Mouse (Mus musculus) brown adipose tissue, adult 24 weeks (tissue): ENCODE results near the gene 4921524J17Rik. TPM values are rescaled to one million over a fixed set of nuclear protein-coding genes. Genes with fewer than 3 reads are reported as not detected.

Source experiments
- H3K27ac ChIP-seq: fragments of 200-500 bp; replicated peaks from 2 replicates; pipeline ENCODE4 v1.5.1; 2012; ENCODE audit warnings: low read depth, mild to moderate bottlenecking, low read length
- H3K4me1 ChIP-seq: fragments of 200-500 bp; 2 replicates; pipeline ENCODE4 v1.6.1; 2012; ENCODE audit warnings: low read length, mixed read lengths; ENCODE audit not compliant: control insufficient read depth, insufficient read depth, insufficient read length
- H3K4me3 ChIP-seq: fragments of 200-500 bp; 2 replicates; pipeline ENCODE4 v1.5.1; 2012; ENCODE audit warnings: low read depth, mild to moderate bottlenecking, low read length, moderate library complexity; ENCODE audit not compliant: insufficient read depth
- polyA plus RNA-seq: library from polyadenylated mRNA; stranded (reverse); fragments of >200 nt; gene quantifications from 2 replicates; pipeline ENCODE4 v1.2.4, GENCODE M21; 2012; ENCODE audit not compliant: missing spikeins, insufficient read depth, insufficient read length

Gene 4921524J17Rik
- polyA plus RNA-seq, 1 experiment, result 15.3 TPM

DNA sequence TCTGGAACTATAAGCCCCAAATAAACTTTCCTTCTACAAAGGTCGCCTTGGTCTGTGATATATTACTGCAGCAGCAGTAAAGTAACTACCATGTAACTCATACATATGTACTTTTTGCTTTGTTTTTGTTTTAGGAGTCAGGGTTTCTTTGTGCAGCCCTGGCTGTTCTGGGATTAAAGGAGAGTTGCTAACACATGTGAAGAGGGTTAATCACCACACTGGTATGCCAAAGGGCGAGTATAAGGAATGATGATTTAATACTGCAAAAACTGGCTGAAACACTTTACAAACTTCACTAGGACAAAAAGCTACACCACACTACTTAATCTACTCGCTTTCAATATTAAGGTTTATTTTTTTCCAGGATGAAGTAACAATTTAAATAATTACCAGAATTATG is 24.1 kb downstream of the 4921524J17Rik start:
- no peak overlapping the region for H3K4me3 ChIP-seq
- H3K27ac ChIP-seq, result no peak overlapping the region
- no peaks in the 10 kb centered on the region; the same call in 1 of the 2 replicates for H3K4me1 ChIP-seq

DNA sequence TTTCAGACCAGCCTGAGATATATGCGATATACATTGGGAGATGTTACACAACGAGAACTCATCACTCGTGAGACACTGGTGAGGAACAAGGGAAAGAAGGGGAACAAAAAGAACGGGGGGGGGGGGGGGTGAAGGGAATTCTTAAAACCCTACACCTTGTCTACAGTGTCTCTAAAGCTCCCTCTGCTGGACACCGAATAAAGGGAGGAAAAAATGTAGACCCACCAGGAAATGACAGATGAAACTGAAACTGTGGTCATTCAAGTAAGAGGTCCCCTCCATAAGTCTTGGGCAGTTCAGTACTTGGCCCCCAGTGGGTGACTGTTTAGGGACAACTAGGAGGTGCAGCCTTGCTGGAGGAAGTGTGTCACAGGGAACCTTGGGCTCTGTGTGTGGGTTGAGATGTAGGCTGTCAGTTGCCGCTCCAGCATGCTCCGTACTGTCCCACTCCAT is 24.6 kb downstream of the 4921524J17Rik start:
- no peak overlapping the region for H3K4me3 ChIP-seq
- no peaks in the 10 kb centered on the region for H3K4me1 ChIP-seq
- no peak overlapping the region for H3K27ac ChIP-seq

DNA sequence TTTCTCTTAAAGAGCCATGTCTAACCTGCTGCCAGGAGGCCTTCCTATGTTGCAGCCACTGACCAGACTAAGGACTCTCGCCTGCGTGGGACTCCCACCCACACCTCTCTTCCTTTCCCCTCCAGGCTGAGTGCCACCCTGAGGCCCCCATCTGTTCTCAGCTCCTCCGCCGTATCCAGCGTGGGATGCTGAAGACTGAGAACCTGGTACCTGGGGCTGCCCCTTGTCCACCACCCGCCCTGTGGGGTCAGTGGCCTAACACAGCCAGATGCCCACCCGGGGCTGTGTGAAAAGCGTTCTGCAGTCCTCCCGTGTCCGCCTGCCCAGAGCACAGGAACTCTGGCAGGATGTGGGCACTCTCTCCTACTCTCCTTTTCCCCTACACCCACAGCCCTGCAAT is 26.7 kb downstream of the 4921524J17Rik start:
- no peak overlapping the region for H3K4me3 ChIP-seq
- no peaks in the 10 kb centered on the region for H3K4me1 ChIP-seq
- no peak overlapping the region for H3K27ac ChIP-seq

- no peak overlapping the region for H3K27ac ChIP-seq
- H3K4me1 ChIP-seq, result no peaks in the 10 kb centered on the region
- H3K4me3 ChIP-seq, result no peak overlapping the region
Measured at GRCm38 (mm10) chr8:85405418-85405817, 27.2 kb downstream of the 4921524J17Rik start.

GRCm38 (mm10) chr8:85398548-85398947 is 34.1 kb downstream of the 4921524J17Rik start:
- Histone ChIP-seq H3K27ac (no peak overlapping the region), H3K4me1 (no peaks in the 10 kb centered on the region), H3K4me3 (no peak overlapping the region)

- Histone ChIP-seq H3K27ac (no peak overlapping the region), H3K4me3 (no peak overlapping the region), H3K4me1 (no peaks in the 10 kb centered on the region)
Measured at GRCm38 (mm10) chr8:85397508-85397907, 35.1 kb downstream of the 4921524J17Rik start.

GRCm38 (mm10) chr8:85396432-85397079 is 36.1 kb downstream of the 4921524J17Rik start:
- H3K4me1 ChIP-seq, result no peaks in the 10 kb centered on the region
- H3K27ac ChIP-seq, result no peak overlapping the region
- no peak overlapping the region for H3K4me3 ChIP-seq

DNA sequence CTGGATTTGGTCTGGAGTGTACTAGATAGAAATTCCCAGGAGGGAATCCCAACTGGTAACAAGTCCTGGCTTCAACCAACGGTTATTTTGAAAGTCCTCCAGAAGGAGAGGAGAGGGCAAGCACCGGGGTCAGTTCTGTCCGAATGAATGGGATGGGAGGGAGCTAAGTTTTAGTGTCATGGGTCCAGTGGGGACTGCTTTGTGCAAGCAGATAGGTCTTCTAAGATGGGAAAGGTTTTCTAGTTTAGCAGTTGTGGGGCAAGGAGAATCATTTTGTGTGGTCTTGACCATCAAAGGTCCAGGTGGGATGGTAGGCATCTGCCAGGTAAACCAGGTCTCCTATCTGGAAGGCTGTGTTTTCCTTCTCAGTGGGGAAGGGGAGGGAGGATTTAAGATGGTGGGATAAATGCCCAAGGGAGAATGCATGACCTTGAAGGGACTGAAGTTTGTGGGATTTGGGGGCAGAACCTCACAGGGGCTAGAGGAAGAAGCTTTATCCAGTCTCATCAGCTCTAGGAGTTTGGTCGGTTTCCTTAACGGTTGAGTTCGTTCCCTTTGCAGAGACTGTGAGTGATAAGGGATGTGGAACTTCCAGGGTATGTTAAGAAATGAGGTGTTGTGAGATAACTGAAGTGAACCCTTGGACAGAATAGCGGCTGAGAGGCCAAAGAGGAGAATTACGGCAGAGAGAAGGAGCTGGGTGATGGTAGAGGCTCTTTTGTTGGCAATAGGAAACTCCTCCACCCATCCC is 36.8 kb downstream of the 4921524J17Rik start:
- H3K27ac ChIP-seq, result no peak overlapping the region
- no peak overlapping the region for H3K4me3 ChIP-seq
- H3K4me1 ChIP-seq, result no peaks in the 10 kb centered on the region

- Histone ChIP-seq H3K27ac (no peak overlapping the region), H3K4me3 (no peak overlapping the region), H3K4me1 (no peaks in the 10 kb centered on the region)
Measured at GRCm38 (mm10) chr8:85395017-85395416, 37.6 kb downstream of the 4921524J17Rik start.

- Histone ChIP-seq H3K4me1 (no peaks in the 10 kb centered on the region), H3K4me3 (no peak overlapping the region), H3K27ac (no peak overlapping the region)
Measured at GRCm38 (mm10) chr8:85393199-85393598, 39.4 kb downstream of the 4921524J17Rik start.

DNA sequence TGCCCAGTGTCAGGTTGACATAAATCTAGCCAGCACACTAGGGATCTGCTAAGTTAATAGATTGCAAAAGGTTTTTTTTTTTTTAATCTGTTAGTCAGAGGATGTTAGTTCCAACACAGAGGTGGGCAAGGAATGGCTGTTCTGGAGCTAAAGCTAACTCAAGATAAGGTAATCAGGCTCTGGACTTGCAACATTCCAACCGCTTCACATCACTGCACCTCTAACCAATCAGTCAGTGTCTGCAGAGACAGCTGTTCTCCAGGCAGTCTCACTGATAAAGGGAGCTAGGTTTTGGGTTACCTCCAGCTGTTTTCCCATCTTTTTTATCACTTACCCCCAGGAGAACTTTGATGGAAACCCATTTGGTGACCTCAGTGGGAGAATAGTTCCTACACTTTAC is 41.2 kb downstream of the 4921524J17Rik start:
- Histone ChIP-seq H3K27ac (no peak overlapping the region), H3K4me3 (no peak overlapping the region), H3K4me1 (no peaks in the 10 kb centered on the region)

DNA sequence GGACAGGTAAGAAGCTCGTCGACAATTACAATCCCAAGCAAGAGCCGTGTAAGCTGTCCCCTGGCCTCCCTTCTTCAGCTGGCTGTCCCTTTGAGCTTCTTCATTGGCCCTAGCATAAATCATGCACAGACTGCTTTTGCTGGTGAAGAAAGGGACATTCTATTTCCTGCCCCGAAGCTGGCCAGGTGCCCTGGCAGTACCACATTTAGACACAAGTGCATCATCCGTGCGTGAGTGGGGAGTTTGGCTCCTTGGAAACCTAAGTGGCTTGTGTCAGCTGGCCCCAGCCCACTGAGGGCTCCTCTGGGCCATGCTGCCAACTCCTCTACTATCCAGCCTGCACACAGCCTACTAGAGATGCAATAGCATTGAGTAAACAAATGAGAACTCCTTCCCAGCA is 46.4 kb downstream of the 4921524J17Rik start, which contains the start of gene Mylk3:
Gene Mylk3 (minus strand): TSS at position 141 of the 400 bp plus-strand sequence.
- Histone ChIP-seq H3K4me3 (no peak within 1 kb of the TSS), H3K27ac (no peak within 1 kb of the TSS), H3K4me1 (no peaks in the 10 kb centered on the region)

DNA sequence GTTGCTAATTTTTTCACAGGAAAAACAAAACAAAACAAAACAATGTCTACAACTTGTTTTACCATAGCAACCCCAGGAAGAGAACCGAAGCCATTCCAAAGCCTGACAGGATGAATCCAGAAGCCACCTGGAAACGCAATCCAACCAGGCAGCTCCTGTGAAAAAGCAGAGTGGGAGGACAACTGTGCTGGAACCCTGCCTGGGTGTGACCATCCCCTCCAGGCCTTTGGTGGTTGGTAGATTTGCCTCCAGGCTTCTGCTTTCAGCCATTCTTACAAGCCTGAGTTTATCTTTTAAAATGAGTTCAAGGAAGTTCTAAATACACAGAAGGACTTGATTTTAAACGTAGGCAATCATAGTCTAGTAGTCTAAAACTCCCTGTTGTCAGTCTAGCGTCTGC is 50.7 kb downstream of the 4921524J17Rik start:
- H3K4me3 ChIP-seq, result no peak overlapping the region
- no peaks in the 10 kb centered on the region for H3K4me1 ChIP-seq
- H3K27ac ChIP-seq, result no peak overlapping the region

DNA sequence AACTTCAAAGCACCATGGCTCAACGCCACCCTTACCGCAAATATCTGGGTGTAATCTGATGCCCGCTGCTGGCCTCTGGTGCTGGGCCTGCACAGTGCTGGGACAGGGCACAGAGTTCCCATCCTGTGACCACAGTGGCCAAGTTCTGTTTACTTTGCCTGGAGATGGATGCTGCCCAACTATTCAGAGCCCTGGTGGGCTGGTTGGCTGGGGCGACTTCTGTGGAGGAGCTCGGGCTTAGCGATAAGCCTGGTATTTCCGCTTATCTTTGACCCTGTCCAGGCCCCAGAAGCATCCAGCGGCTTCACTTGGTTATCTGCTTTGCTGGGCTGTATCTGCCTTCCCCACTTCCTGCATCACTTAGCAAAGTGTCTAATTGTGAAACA is 51.8 kb downstream of the 4921524J17Rik start:
- H3K27ac ChIP-seq, result no peak overlapping the region
- no peaks in the 10 kb centered on the region for H3K4me1 ChIP-seq
- H3K4me3 ChIP-seq, result no peak overlapping the region

GRCm38 (mm10) chr8:85380123-85380823 is 52.4 kb downstream of the 4921524J17Rik start:
- Histone ChIP-seq H3K4me3 (no peak overlapping the region), H3K4me1 (no peaks in the 10 kb centered on the region), H3K27ac (no peak overlapping the region)
